Mouse (Mus musculus): Measurements from ENCODE around the gene Myh15. TPM values are rescaled to one million over a fixed set of nuclear protein-coding genes. Genes with fewer than 3 reads are reported as not detected.
"Not testable (repeated sequence)": the region's sequence is repeated elsewhere in the genome, so short reads cannot be mapped to it uniquely, and the experiment has no call there.

The Myh15 gene
- not detected for total RNA-seq (2021)
- long read RNA-seq, experiment 1: 0 reads
- long read RNA-seq, experiment 2: 0 reads

- no peak for DNase-seq
Observed at GRCm38 (mm10) chr16:49057186-49057585, at the start of gene Myh15. Myh15 (plus strand) TSS chr16:49057486.

- DNase-seq: no peak
Observed at GRCm38 (mm10) chr16:49016620-49017332, 40.5 kb upstream of the Myh15 start.

DNA sequence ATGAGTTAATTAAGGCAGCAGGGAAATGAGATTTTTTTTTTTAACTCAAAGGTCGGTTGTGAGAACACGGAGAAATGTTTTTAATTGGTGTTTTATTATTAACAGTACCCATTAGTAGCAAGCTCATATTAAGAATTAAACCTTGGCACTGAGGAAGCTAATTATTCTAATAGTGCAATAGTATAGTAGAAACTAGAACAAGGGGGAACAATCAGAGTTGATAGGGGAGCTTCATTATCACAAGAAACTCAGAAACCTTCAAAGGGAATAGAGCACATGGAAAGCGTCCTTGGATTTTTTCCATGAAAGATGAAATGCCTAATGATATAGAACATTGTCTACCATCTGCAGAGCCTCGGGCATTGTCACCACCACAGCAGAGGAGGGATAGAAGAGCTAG is 21.4 kb upstream of the Myh15 start:
- no peak for DNase-seq

DNA sequence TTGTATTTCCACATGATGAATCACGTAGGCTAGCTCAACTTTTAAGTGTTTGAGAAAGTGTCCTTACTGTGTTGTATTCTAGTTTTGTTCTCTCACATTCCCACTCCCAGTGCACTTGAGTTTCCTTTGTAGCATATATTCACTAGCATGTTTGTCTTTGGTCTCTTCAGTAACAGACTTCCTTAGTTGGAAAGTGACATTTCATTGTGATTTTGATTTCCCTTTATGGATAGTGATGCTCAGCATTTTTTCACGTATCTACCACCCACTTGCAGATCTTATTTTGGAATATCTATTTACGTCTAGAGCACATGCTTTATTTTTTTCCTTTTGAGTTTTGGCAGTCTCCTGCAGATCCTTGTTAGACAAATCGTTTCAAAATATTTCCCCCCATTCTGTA is 19.5 kb upstream of the Myh15 start:
- DNase-seq: no peak

GRCm38 (mm10) chr16:49040554-49041221 is 16.6 kb upstream of the Myh15 start:
- DNase-seq: no peak

DNA sequence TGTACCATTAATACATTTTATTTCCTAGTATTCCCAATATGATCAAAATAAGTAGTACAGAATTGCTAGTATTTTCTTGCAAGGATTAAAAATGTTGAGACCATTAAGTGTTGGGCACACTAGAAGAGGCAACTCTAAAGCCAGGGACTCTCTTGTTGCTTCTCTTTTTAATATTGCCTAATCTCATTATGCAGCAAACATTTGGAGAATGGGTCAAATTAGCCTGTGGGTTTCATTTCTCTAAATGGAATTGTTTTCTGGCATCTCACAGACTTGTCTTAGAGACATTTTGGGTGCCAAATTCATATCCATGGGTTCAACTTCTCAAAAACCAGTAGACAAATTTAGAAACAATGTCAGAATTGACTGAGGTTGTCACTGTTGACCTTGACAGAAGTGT is 8.1 kb upstream of the Myh15 start:
- DNase-seq: no peak

- no peak for DNase-seq
Observed at GRCm38 (mm10) chr16:49069256-49069963, 12.1 kb downstream of the Myh15 start.

- DNase-seq: no peak
Observed at GRCm38 (mm10) chr16:49071316-49071715, 14.0 kb downstream of the Myh15 start.

- DNase-seq: no peak
Observed at GRCm38 (mm10) chr16:49128015-49128414, 70.7 kb downstream of the Myh15 start.

DNA sequence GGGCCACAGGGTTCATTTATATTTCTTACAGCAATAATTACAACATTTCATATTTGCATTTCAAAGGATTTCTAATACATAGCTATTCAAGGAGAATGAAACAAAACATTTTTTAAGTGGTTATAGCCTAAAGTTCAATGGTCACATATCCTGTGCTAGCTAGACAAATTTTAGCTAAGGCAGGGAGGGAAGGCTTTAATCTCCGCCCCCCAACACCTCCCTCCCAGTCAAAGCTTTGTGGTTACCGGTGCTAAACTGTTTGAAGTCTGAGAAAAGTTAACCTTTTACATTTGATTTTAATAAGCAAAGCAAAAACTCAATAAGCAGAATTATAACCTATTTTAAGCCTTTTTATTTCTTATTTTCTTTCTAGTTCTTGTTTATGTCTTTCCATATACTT is 98.9 kb downstream of the Myh15 start:
- no peak for DNase-seq

- DNase-seq: no peak
Observed at GRCm38 (mm10) chr16:49164349-49165137, 107.3 kb downstream of the Myh15 start.

- DNase-seq: no peak
Observed at GRCm38 (mm10) chr16:49165728-49166127, 108.4 kb downstream of the Myh15 start.

DNA sequence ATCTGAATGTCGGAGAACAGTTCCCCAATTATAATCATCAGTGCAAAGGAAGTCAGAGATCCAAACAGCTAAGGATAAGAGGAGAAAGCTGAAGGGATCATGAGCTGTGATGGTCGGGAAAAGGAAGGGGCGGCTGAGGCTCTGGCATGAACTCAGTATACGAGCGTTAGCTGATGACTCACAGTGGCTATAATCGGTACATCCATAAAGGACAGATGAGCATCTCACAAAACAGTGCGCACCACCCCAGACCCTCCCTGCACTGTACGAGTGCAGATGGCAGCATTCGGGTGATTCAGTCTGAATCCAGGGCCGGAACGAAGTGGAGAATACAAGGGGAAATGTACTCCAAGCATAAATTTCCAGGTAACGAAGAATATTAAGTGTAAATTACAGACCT is 110.0 kb downstream of the Myh15 start:
- DNase-seq: no peak

DNA sequence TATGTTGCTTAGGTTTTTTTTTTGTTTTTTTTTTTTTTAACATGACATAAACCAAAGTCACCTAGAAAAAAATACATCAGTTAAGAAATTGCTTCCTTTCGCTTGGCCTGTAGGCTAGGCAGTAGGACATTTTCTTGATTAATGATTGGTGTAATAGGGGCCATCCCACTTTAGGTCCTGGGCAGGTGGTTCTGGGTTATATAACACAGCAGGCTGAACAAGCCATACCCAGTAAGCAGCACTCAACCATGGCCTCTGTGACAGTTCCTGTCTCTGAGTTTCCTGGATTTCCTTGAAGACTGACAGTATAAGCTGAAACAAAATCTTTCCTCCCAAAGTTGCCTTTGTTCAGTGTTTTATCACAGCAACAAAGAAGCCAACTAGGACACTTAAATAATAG is 117.8 kb downstream of the Myh15 start:
- no peak for DNase-seq

DNA sequence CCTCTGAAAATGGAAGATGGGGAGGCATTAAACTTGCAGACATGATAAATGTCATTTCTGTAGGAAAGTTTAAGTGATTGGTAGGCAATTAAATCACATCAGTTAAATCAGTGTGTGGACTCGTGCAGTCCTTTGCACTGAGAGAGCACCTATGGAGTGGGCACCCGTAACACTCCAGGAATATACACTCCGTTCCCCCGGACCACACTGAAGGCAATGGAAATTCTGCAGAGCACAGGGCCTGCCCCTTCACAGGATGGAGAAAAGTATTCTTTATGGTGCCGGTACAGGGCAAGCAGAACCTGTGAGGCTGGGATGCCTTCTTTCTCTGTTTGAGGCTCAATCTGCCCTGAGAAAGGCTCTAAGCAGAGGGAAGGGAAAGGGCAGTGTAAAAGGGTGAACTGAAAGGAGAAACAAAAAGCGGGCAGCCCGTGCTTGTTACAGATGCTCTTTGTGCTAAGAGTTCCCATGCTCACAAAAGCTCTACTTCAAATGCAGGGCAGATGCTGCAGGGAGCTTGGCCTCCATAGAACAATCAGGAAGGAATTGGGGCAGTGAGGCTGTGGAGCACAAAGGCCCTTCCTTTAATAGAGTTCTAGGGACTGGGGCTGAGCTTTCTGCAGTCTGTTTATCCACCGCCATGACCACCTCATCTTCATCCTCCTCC is 118.6 kb downstream of the Myh15 start:
- no peak for DNase-seq

DNA sequence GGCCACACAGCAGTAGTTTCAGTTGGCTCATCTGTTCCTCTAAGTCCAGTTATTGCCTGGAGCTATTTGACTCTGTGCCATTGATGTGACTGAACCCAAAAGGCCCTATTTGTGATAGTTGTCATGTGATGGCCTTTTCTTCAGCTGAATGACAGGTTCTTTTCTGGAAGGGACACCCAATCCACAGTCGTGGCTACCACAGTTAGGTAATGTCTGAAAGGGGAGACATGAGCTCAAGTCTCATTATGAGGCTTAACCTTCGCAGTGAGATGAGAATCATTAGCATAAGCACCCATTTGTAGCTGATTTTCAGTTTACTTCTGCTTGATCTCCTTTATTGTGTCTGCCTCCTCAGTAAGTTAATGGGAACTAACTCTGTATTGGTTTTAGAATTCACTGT is 136.2 kb downstream of the Myh15 start:
- no peak for DNase-seq

- DNase-seq: no peak
Observed at GRCm38 (mm10) chr16:49193986-49194385, 136.7 kb downstream of the Myh15 start.

- no peak for DNase-seq
Observed at GRCm38 (mm10) chr16:49196290-49196689, 139.0 kb downstream of the Myh15 start.

DNA sequence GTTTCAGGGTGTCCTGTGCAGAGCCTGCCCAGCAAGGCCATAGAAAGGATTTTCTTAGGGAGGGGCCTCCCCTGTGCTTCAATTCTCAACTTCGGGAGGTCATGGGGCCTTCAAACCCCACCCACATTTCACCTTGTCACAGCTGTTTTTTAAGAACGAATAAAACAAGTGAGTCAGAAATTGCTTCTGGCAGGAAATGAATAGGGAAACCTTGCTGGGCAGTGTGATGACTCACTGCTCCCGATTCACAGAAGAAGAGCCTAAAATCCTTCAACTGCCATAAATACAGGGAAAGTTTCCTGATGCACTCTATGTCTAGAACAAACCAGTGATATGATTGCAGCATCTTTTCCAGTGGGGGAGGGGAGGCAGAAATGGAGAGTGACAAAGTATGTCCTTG is 140.7 kb downstream of the Myh15 start:
- no peak for DNase-seq

DNA sequence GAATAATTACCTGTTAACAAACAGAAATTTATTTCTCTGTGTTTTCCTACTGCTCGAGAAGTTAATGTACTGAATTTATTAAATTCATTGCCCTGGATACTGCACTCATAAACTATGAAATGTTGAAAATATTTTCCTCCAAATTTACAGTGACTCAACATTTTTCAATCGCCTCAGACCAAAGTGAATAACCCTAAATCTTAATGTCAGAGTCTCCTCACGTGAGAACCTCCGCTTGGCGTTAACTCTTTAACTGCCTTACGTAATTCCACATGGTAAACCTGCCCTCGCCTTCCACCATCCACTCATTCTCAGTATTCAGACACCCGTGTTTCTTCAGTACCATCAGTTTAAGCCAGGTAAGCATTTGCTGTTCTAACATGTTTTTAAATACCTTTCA is 166.4 kb downstream of the Myh15 start:
- no peak for DNase-seq

- not testable (repeated sequence) for DNase-seq
Observed at GRCm38 (mm10) chr16:49243517-49243916, 186.2 kb downstream of the Myh15 start.
